Mouse (Mus musculus) regulatory T cell (primary cell): ENCODE results near the gene Styk1.
"Not testable (repeated sequence)": the region's sequence is repeated elsewhere in the genome, so short reads cannot be mapped to it uniquely, and the experiment has no call there.

Experiments
- in situ Hi-C: fragments of 300-600 bp; cut with MboI, MseI; formaldehyde crosslinking; loops from one replicate; pipeline ENCODE4 v1.15.1; 2025; ENCODE audit warnings: high pct_unique_total_duplicates

Styk1 gene

DNA sequence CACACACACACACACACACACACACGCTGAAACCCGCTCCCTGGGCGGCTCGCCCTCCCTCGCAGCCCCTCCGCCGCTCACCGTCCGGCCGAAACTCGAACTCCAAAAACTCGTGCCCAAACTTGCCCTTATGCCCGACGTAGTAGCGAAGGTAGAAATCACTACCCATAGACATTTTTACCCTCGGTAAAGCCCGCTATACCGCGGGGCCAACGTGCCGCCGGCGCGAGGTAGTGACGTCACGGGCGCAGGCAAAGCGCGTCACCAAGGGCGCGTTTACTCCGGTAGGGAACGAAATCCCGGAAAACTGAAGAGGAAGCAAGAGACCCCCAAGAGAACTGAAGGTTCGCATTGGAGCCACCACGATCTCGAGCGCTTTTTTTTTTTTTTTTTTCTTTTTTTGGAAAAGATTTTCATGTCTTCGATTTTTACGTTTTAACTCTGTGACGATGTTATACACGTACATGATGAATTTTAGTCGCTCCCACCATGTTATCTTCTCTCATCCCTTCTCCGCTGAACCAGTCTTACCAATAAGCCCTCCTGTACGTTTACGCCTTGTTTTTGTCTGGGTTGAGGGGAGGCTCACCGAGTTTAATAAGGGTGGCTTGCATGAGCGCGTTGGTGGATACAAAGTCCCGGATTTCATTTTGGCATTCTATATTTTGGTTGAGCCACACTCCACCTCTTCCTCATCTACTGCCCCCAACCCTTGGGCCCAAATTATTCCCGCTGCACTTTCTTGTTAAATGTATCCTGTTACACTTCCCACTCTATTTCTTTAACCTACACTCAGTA, 60.2 kb downstream of the Styk1 start, which contains the start of gene Magohb:
Magohb (minus strand) TSS at position 254 of the 798 bp plus-strand sequence.
- in situ Hi-C loops = loop anchor here (10.0 kb wide), 1 partner anchor 1218 kb away; no protein-coding TSS in a partner anchor

DNA sequence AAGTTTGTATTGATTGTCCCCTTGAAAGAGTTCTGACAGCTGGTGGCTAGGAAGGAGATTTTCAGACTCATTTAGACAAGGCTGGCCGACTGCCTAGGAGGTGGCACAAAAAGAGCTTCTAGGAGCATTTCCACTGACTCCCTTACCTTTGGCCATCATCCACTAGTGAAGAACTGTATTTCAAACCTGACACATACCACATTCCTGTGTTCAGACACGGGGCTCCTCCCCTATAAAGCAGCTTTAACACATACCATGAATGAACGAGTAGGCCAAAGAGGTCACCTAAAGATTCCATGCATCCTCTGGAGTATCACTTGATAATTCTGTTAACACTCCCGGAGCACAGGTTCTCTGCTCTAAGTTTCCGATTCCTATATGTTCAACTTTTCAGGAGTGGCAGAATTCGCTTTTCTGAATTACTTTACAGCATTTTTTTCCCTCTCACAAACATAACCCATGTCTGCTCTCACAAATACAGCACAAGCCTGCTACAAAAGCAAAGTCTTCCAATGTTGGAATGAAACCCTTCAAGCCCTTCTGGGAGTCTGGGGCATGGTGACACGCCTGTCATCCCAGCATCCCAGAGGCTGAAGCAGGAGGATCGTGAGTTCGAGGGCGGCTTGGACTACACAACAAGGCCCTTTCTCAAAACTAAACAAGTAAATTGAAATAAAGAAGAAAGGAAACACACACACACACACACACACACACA, 61.0 kb downstream of the Styk1 start:
- in situ Hi-C loops = loop anchor here (10.0 kb wide), 1 partner anchor 1218 kb away; no protein-coding TSS in a partner anchor

DNA sequence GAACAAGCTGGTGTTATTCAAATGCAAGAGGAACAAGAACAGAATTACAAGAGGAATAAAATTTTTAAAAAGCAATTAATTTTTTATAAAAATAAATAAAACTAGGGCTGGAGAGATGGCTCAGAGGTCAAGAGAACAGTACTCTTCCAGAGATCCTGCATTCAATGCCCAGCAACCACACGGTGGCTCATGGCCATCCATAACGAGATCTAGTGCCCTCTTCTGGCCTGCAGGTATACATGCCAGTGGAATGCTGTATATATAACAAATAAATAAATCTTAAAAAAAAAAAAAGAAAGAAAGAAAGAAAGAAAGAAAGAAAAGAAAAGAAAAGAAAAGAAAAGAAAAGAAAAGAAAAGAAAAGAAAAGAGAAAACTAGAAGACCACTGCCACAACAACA, 63.0 kb downstream of the Styk1 start:
- in situ Hi-C loops = loop anchor here (10.0 kb wide), 1 partner anchor 1216 kb away; no protein-coding TSS in a partner anchor

DNA sequence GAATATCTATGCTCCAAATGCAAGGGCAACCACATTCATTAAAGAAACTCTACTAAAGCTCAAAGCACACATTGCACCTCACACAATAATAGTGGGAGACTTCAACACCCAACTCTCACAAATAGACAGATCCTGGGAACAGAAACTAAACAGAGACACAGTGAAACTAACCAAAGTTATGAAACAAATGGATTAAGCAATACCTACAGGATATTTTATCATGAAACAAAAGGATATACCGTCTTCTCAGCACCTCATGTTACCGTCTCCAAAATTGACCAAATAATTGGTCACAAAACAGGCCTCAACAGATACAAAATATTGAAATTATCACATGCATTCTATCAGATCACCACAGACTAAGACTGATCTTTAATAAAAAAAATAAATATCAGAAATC, 75.2 kb downstream of the Styk1 start:
- in situ Hi-C loops = not testable (repeated sequence)

DNA sequence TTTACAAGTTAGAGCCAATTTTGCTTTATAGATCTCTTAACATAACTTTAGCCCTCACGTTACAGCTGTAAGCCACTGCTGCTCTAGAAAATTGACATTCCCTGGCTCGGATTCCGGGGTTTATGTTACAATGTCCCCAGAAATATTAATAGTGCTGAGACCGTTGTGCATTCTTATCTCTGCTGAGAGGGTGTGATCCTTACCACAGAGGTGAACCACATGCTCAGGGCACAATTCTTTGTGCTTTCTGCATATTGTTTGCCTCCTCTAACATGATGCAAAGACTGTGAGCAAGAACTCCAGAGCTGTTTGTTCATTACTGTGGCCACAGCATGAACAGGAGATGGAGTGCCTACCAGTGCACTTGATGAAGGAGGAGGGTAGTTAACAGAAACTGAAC, 76.7 kb downstream of the Styk1 start:
- in situ Hi-C loops = no loop called here

DNA sequence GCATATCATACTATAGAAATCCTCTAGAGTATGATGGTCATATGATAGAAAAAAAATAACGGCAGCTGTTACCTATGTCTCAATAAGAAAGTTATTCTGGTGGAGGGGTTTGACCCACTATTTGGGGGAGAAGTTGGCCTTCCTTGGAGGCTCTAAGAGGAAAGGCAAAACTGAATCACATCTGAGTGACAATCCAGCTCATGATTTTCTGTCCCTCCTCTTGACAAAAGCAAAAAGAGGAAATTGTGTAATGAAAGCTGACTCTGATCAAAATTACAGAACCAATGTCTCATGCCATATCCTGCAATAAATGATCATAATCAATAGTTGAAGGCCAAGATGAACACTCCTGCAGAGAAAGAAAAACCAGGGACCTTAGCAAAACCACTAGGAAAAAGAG, 81.1 kb downstream of the Styk1 start:
- in situ Hi-C loops = no loop called here

DNA sequence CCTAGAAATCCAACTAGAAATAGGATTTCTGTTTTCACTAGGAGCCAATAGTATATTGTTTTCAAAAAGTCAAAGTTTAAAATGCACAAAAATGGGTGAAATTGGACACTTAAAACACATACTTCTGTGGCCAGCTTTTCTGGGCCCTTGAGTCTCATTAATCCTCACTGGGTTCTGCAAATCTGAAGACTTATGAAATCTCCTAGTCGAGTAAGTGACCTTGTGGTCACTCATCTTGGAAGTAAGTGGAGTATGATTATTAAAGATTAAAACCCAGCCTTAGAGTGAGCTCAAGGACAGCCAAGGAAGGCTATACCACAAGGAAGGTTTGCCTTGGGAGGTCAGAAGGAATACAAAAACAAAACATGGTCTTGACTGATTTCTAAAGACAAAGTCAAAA, 83.1 kb downstream of the Styk1 start:
- in situ Hi-C loops = no loop called here

DNA sequence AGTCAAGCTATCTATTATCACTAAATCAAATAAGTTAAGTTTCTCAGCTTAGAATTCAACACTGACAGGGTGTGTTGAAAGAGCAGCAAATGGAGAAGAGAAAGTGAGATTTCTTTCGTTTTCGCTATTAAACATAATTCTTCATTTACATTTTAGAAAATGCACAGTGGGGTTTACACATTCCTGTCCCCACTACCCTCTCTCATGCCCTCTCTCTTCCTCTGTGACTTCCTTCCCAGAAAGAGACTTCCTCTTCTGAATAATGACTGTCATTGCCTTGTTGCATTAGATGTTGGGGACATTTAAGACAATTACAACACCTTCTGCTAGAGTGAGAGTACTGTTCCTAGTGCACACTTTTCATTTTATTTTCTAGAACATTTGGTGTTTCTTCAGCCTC, 83.8 kb downstream of the Styk1 start:
- in situ Hi-C loops = no loop called here

DNA sequence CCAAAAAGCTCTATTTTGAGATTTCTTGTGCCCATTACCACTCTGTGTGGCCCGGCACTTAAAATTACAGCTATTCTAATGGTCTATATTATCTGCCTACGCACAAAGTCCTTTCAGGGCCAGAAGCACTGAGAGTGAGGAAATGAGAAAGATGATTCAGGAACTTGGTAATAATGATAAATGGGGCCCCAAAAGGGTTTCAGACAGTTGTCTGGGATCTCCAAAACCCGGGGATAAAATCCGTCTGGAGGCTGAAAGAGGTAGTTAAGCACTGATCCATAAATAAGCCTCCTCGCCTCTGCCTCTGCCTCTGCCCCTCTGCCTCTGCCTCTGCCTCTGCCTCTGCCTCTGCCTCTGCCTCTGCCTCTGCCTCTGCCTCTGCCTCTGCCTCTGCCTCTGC, 89.2 kb downstream of the Styk1 start:
- in situ Hi-C loops = no loop called here

DNA sequence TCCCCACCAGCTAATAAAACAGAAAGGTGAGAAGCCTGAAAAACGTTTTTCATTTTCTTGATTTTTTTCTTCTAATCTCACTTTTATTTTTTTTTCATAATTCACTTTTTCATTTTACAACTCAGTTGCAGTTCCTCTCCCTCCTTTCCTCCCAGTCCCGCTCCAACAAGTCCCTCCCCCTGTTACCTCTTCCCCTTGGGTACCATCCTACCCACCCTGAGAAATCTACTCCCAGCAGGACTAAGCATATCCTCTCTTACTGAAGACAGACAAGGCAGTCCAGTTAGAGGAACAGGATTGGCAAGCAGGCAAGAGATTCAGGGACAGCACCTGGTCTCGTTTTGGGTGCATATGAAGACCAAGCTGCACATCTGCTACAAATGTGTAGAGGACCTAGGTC, 90.6 kb downstream of the Styk1 start:
- in situ Hi-C loops = no loop called here

DNA sequence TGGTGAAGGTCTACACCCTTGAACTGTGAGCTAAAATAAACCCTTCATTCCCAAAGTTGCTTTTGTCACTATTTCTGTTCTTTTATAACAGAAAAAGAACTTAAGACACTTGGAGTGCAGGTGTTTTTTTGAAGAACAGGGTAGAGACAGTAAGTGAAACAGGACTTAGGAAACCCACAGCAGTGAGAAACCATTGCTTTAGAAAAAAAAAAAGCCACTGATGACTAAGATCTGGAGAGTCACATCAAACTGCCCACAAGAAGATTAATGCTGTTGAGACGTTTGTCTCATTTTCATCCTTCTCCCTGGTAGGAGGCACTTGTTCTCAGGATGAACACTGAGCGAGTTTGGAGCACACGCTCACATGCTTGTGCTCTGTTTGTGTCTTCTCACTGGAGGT, 91.4 kb downstream of the Styk1 start:
- in situ Hi-C loops = no loop called here
